Mouse (Mus musculus): ENCODE measurements around the gene Gsto2. TPM values are rescaled to one million over a fixed set of nuclear protein-coding genes. Genes with fewer than 3 reads are reported as not detected.
"Not testable (repeated sequence)": the region's sequence is repeated elsewhere in the genome, so short reads cannot be mapped to it uniquely, and the experiment has no call there.

Gene Gsto2
- 1 to 10 TPM; 2.0 to 2.6 TPM for total RNA-seq (2021)
- long read RNA-seq, experiment 1, partial matches to known transcripts, result 0 of 5 reads
- long read RNA-seq, experiment 1, other reads (novel, unspliced or antisense), result 2 of 5 reads
- long read RNA-seq, experiment 2, partial matches to known transcripts, result 1 of 4 reads
- long read RNA-seq, experiment 2, other reads (novel, unspliced or antisense), result 0 of 4 reads

DNA sequence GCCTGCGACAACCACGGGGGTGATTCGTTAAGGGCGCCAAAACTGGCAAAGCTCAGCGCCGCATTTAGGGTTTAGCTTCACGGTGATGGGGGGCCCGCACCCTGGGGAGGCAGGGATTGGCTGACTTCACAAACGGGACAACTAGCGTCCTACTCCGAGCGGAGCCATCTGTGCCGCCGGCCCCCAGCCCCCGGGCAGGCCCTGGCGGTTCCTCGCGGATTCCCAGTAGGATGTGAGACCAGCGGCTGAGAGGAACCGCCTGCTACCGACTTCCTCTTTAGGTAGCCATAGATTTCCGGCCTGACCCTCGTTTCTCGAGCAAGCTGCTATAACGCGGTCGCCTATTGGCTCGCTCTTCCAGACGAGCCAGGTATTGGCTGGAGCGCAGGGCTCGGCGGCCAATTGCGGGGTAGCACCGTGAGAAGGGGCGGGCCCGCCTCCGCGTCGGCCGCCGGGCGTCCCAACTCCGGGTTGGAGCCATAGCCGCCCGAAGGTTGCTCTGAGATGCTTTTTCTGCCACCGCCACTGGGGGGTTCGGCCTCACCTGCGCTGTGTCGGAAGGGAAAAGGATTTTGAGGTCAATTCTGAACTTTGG lies at the start of gene Gsto2:
Gsto2 (plus strand) TSS at position 182 of the 595 bp plus-strand sequence.
- DNase-seq, result peak; percentile 91 to 97

- no peak for DNase-seq
Measured at GRCm38 (mm10) chr19:47817692-47818091, 47.6 kb upstream of the Gsto2 start.

GRCm38 (mm10) chr19:47820832-47821493 lies 44.4 kb upstream of the Gsto2 start:
- DNase-seq, result peak; percentile 69 to 83

DNA sequence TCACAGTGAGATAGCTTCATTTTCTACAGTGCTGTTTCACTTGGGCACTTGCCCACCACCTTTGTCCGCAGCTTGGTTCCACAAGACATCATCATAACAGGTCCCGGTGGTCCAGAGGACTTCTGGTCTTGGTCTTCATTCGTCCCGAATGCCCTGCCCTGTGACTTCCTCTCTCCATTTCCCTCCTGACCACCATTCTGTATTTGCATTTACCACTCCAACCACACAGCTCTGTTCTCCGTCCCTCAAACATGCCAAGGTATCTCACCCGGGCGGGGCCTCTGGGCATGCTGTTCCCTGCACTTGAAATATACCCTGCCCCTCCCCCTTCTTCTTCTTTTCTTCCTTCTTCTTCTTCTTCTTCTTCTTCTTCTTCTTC lies 43.9 kb upstream of the Gsto2 start:
- no peak for DNase-seq

GRCm38 (mm10) chr19:47822143-47822796 lies 43.1 kb upstream of the Gsto2 start:
- no peak for DNase-seq

- DNase-seq, result no peak
Measured at GRCm38 (mm10) chr19:47824026-47824425, 41.3 kb upstream of the Gsto2 start.

GRCm38 (mm10) chr19:47829913-47830450 lies 35.4 kb upstream of the Gsto2 start:
- DNase-seq, result no peak

- no peak for DNase-seq
Measured at GRCm38 (mm10) chr19:47831111-47831510, 34.2 kb upstream of the Gsto2 start.

DNA sequence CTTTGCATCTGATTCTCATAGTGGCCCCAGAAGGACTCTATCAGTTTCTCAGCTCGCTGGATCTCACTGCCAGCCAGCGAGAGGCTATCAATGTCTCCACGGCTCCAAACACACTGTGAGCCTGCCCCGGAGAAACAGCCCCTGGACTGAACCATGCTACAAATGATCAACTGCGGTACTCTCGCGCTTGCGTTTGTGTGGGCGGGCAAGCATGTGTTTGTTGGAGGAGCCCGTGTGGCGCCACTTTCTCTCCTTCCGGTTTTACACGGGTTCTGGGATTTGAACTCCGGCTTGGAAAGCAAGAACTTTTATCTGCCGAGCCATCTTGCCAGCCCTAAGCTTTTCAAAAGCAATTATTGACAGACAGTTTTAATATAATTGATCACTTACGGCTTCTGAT lies 33.0 kb upstream of the Gsto2 start:
- DNase-seq, result no peak

GRCm38 (mm10) chr19:47834614-47835013 lies 30.7 kb upstream of the Gsto2 start:
- DNase-seq, result no peak

DNA sequence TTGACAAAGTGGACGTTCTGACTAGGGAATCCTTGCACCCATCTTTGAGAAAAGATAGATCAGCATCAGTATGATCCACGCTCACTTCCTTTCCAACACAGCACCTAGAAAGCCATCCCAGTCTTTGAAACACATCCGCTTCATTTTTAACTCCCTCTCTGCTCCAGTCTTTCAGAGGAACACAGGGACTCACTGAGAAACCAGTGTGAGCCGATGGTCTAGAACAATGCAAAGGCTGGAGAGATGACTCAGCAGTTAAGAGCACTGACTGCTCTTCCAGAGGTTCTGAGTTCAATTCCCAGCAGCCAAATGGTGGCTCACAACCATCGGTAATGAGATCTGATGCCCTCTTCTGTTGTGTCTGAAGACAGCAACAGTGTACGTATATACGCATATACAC lies 29.6 kb upstream of the Gsto2 start:
- no peak for DNase-seq

- peak; percentile 41 to 43 for DNase-seq
Measured at GRCm38 (mm10) chr19:47836701-47837526, 28.4 kb upstream of the Gsto2 start.

DNA sequence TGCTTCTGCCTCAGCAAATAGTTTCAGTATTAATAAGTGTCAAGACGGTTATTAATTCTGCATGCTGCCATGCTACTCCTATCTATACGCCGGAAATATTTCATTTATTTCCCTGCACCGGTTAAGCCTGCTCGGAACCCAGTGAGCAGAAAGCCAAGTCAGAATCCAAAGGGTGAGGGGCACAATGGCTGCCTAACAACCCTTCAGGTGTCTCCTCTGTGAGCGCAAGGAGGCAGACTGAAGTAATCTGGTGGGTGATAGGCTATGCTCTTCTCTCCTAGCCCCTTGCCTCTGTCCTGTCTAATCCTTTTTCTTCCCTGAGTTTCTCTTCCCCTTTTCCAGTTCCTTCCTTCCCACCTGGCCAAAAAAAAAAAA lies 27.8 kb upstream of the Gsto2 start:
- DNase-seq, result no peak

- DNase-seq, result not testable (repeated sequence)
Measured at GRCm38 (mm10) chr19:47841234-47841633, 24.1 kb upstream of the Gsto2 start.

- no peak for DNase-seq
Measured at GRCm38 (mm10) chr19:47849735-47850134, 15.6 kb upstream of the Gsto2 start.

DNA sequence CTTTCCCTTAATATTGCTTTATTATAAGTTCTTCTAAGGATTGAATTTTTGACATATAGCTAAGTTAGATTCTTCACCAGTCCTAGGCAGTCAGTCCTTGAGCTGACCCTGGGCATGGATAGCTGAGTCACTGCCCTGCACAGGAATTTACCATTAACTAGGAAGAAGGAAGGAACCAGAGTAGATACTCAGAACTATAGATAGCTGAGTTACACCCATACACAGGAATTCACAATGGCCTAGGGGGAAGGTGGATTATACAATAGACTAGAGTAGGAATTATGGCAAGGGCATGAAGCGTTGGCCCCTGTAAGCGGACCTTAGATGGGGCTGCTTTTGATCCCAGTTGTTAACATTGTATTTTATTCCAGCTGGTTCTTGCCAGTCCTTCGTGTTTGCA lies 13.2 kb upstream of the Gsto2 start:
- not testable (repeated sequence) for DNase-seq

DNA sequence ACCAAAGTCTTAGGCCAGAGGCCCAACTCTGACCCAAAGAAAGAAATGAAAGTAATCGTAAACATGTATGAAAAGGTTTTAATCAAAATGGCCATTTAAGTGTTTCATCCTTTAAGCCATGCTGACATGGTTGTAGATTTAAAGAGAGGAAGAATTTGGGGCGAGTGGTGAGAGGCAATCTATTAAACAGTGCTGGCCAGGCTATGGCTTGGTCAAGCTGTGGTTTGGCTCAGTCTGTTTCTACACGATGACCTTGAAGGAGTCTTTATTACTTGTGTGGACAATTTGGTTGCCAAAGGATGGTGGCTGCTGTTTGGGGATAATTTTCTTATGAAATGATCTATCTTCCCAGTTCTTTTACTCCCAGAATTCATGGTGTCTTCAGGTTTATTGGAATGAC lies 12.3 kb upstream of the Gsto2 start:
- no peak for DNase-seq

- peak; percentile 55 to 66 for DNase-seq
Measured at GRCm38 (mm10) chr19:47853951-47854795, 11.2 kb upstream of the Gsto2 start.

DNA sequence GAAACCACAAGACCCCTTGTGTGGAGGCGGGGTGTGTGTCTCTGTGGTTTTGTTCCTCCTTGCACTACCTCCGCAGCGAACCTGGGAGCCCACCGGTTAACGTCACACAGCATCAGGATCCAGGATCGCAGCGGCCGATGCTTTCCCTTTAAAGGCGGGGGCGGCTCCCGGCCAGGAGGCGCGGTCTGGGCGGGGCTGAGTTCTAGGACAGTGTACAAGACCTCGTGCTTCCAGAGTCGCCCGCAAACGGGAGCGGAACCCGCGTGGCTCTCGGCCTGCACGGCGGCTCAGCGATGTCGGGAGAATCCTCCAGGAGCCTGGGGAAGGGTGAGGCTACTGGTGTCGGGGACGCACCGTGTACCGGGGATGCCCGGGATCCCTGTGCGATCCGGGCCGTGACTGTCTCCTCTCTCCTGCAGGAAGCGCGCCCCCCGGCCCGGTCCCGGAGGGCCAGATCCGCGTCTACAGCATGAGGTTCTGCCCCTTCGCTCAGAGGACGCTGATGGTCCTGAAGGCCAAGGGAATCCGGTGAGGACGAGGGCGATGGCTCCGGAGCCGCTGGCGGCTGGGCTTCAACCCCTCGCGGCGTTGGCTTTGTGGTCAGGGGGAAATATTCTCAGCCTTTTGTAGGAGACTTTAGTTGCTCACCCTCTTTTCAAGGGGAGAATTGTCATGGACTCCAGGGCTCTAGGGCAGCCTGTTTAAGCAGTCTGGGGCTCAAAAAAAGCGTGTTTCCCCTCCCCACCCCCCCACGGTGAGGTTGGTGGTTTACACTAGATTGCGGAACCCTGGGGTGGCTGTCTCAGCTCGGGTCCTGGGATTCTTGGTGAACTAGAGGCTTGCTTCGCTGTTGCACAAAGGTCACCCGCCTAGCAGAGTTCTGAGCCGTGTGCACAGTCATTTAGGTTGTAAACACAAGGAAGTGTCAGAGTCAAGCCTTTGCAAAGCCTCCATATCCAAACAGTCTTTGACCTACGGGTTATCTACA lies 10.2 kb upstream of the Gsto2 start, which contains the start of gene Gsto1:
Gsto1 (plus strand) TSS at position 175 of the 988 bp plus-strand sequence.
- peak; percentile 92 to 96 for DNase-seq
